Mouse (Mus musculus) kidney, postnatal 0 days (tissue): Measurements from ENCODE around the gene Ckm. TPM values are rescaled to one million over a fixed set of nuclear protein-coding genes. Genes with fewer than 3 reads are reported as not detected.

ENCODE experiments used
- ATAC-seq: fragments of 200-750 bp; cut with Nextera tagmentation; replicated peaks from 2 replicates; pipeline ENCODE4 v1.8.0; 2017; ENCODE audit warnings: low read depth, moderate number of reproducible peaks, moderate TSS enrichment, moderate library complexity; ENCODE audit not compliant: low FRiP score
- DNase-seq: peaks from one replicate; pipeline ENCODE4 v3.0.0-alpha.2; 2016; ENCODE audit warnings: low spot score
- H3K27ac ChIP-seq: fragments of 300-500 bp; sonication (generic); 2 replicates; pipeline ENCODE4 v1.5.1; 2014; ENCODE audit warnings: mild to moderate bottlenecking
- H3K27me3 ChIP-seq: fragments of 300-500 bp; sonication (generic); 2 replicates; pipeline ENCODE4 v1.6.1; 2014; ENCODE audit warnings: low read length, mixed read lengths; ENCODE audit not compliant: insufficient read depth
- H3K36me3 ChIP-seq: fragments of 300-500 bp; sonication (generic); 2 replicates; pipeline ENCODE4 v1.6.1; 2014; ENCODE audit warnings: low read length, mixed read lengths; ENCODE audit not compliant: insufficient read depth
- H3K4me1 ChIP-seq: fragments of 300-500 bp; sonication (generic); replicated peaks from 2 replicates; pipeline ENCODE4 v1.6.1; 2014; ENCODE audit warnings: antibody characterized with exemption, low read length, mixed read lengths; ENCODE audit not compliant: insufficient read depth
- H3K4me2 ChIP-seq: fragments of 300-500 bp; sonication (generic); 2 replicates; pipeline ENCODE4 v1.6.1; 2014; ENCODE audit warnings: mild to moderate bottlenecking, low read length, moderate library complexity, mixed read lengths
- H3K4me3 ChIP-seq: fragments of 300-500 bp; sonication (generic); replicated peaks from 2 replicates; pipeline ENCODE4 v1.5.1; 2014; ENCODE audit warnings: low read depth, low read length
- H3K9ac ChIP-seq: fragments of 300-500 bp; sonication (generic); 2 replicates; pipeline ENCODE4 v1.6.1; 2014; ENCODE audit warnings: low read depth, low read length
- H3K9me3 ChIP-seq: fragments of 300-500 bp; sonication (generic); replicated peaks from 2 replicates; pipeline ENCODE4 v1.6.1; 2016; ENCODE audit warnings: low read length, inconsistent platforms, mixed read lengths
- CTCF ChIP-seq: IDR thresholded peaks from 2 replicates; pipeline ENCODE4 v1.5.1; 2016; ENCODE audit warnings: antibody characterized with exemption, low read depth, mild to moderate bottlenecking, moderate library complexity
- WGBS: fragments of 180-500 bp; shearing (Covaris S2); extraction: QIAGEN DNeasy Blood & Tissue Kit; methylation state at CpG from one replicate; pipeline ENCODE4 v1.1.7; 2014; 5-methylcytosine and 5-hydroxymethylcytosine counted together
- polyA plus RNA-seq: library from polyadenylated mRNA; unstranded; fragments of >200 nt; fragmentation: Nextera tagmentation; extraction: Ambion mirVana; gene quantifications from 2 replicates; pipeline ENCODE4 v1.2.1, GENCODE M21; 2015

The Ckm gene
- polyA plus RNA-seq, 1 experiment from 2014 or later = 1.2 TPM

DNA sequence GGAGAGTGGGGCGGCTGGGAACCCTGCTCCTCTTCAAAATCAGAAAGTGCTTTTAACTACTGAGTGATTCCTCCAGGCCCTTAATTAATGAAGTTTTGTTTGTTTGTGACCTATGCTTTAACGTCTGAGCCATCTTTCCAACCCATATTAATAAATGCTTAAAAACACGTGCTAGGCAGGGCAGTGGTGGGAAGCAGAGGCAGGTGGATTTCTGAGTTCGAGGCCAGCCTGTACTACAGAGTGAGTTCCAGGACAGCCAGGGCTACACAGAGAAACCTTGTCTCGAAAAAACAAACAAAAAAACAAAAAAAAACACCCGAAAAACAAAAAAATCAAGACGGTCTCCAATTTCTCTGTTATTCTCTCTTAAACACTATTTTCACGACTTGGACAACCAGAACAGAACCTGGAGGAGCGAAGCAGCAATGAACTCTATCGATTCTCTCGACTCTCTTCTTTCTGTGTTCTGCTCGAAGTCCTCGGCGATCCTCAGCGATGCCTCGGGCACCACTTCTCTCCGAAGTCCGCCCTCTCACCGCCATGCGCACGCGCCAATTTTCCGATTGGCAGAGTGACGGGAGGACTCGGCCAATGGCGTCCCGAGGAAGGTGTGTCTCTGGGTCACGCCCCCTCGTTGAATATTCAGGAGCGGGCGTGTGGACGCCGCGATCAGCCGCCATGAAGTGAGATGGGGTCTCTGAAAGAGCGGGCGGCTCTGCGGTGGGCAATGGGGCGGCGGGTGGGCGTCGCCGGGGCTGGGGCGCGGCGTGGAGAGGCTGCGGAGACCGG, 23.0 kb upstream of the Ckm start, which contains the start of gene Ercc2:
Ercc2 (plus strand) TSS at position 634 of the 789 bp plus-strand sequence.
- peak within 1 kb of the TSS; percentile 82 for H3K9ac ChIP-seq
- DNase-seq = peak; percentile 98
- WGBS = 5% methylated on average over 48 of the region's 48 CpGs
- peak within 1 kb of the TSS; percentile 31; the same call in 1 of the 2 replicates for H3K27ac ChIP-seq
- no peaks in the 10 kb centered on the region for H3K27me3 ChIP-seq
- peak within 1 kb of the TSS; percentile 90 for H3K4me2 ChIP-seq
- TF ChIP-seq CTCF = 0 out of 2 replicates have a peak, but pooled peaks have one; percentile 4
- H3K36me3 ChIP-seq = peaks cover 16% of the 10 kb centered on the region; the same call in 1 of the 2 replicates
- peak within 1 kb of the TSS; percentile 79 for H3K4me3 ChIP-seq
- H3K9me3 ChIP-seq = no peaks in the 10 kb centered on the region
- H3K4me1 ChIP-seq = no peaks in the 10 kb centered on the region; the same call in 1 of the 2 replicates
- peak; percentile 94 for ATAC-seq

DNA sequence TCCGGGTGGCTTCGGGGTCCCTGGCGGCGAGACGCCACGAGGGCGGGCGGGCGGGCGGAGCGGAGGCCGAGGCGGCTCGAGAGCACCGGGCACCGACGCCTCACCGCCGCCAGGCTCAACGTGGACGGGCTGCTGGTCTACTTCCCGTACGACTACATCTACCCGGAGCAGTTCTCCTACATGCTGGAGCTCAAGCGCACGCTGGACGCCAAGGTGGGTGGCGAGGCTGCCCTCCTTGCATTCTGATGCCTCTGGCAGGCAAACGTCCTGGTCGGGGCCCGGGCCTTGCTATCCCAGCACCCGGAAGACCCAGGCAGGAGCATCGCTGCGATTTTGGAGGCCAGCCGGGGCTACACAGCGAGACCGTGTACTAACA, 22.4 kb upstream of the Ckm start:
- ATAC-seq = peak; percentile 63
- WGBS = under 1% methylated on average over 27 of the region's 37 CpGs

DNA sequence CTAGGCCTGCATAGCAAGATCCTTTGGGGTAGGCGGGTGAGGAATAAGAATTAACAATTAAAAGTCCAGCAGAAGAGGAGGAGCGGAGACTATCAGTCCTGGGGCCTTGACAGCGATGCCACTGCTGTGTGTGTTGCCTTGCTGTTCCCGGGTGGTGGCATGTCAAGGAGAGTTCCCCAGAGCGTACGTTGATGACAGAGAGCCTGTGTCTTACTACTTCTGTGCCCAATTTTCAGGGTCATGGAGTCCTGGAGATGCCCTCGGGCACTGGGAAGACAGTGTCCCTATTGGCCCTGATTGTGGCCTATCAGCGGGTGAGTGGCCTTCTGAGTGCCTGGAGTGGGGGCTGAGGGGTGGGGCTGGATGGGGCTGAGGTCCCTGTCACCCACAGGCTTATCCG, 20.9 kb upstream of the Ckm start:
- ATAC-seq (no peak), DNase-seq (no peak)
- WGBS = 88% methylated on average over 9 of the region's 9 CpGs
- no peak for TF ChIP-seq CTCF
- no peak overlapping the region for H3K4me2 ChIP-seq
- no peaks in the 10 kb centered on the region; the same call in 1 of the 2 replicates for H3K4me1 ChIP-seq
- no peaks in the 10 kb centered on the region for H3K27me3 ChIP-seq
- no peak overlapping the region for H3K4me3 ChIP-seq
- H3K36me3 ChIP-seq = peaks cover 33% of the 10 kb centered on the region
- no peaks in the 10 kb centered on the region for H3K9me3 ChIP-seq
- no peak overlapping the region for H3K9ac ChIP-seq
- H3K27ac ChIP-seq = no peak overlapping the region

More for the DNA sequence above, 22.4 kb upstream of the Ckm start:
- H3K27me3 ChIP-seq = no peaks in the 10 kb centered on the region
- H3K36me3 ChIP-seq = peaks cover 22% of the 10 kb centered on the region
- DNase-seq = peak; percentile 29
- TF ChIP-seq CTCF = no peak
- H3K9ac ChIP-seq = peak overlapping the region; percentile 82
- H3K4me1 ChIP-seq = no peaks in the 10 kb centered on the region; the same call in 1 of the 2 replicates
- H3K27ac ChIP-seq = peak overlapping the region; percentile 31; the same call in 1 of the 2 replicates
- H3K4me3 ChIP-seq = peak overlapping the region; percentile 79
- H3K9me3 ChIP-seq = no peaks in the 10 kb centered on the region
- peak overlapping the region; percentile 90 for H3K4me2 ChIP-seq

DNA sequence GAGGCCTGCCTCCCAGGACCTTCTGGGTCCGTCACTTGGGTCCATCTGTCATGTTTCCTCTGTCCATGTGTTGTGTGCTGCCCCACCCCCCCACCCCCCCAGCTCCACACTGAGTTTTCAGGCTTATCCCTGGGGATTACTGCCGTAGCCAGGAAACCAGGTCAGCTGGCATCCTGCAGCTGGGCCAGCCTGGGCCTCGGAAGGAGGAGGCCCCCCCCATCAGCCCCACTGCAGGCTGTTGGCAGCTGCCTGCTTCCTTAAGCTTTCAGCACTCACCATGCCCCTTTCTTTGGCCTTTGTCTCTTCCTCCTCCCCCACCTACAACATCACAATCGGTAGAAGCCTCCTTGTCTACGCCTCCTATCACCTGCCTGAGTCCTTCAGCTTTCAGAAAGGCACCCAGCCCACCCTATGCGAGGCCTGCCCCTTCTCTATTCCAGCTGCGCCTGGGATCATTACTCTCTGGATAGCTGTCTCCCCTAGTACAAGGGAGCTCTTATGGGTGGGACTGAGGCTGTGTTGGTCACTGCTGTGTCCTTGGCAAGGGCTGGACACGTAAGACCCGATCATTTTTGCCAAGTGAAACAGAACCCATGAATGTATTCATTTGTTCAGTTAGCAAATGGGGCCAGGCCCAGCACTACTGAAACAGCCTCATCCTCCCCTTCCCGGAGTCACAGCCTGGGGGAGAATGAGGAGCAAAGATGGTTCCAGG, 15.7 kb upstream of the Ckm start:
- H3K36me3 ChIP-seq = peaks cover 84% of the 10 kb centered on the region
- H3K9me3 ChIP-seq = no peaks in the 10 kb centered on the region
- DNase-seq (no peak), ATAC-seq (no peak)
- H3K4me1 ChIP-seq = no peaks in the 10 kb centered on the region
- H3K9ac ChIP-seq = no peak overlapping the region
- no peak overlapping the region for H3K27ac ChIP-seq
- WGBS = 88% methylated on average over 10 of the region's 10 CpGs
- TF ChIP-seq CTCF = no peak
- H3K27me3 ChIP-seq = no peaks in the 10 kb centered on the region
- H3K4me3 ChIP-seq = no peak overlapping the region
- no peak overlapping the region for H3K4me2 ChIP-seq

DNA sequence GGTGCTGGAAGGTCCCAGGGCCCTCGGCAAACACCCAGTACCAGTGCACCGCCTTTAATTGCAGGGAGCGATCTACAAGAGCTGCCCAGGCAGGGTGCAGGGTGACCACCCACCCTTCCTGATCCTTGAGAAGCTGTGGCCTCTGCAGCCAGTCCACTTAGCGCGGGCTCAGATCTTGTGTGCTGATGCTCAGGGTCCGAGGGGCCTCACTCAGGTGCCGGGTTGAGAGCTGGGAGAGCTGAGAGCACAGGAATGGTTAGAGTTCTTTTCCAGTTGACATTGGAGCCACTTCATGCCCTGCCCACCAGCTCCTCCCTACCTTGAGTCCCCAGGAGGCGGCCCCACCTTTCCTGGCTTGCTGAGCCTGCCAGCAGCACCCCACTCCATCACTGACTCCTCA, 10.1 kb upstream of the Ckm start:
- Histone ChIP-seq H3K36me3 (peaks cover 58% of the 10 kb centered on the region), H3K27me3 (no peaks in the 10 kb centered on the region), H3K9me3 (no peaks in the 10 kb centered on the region), H3K4me3 (no peak overlapping the region), H3K4me1 (no peaks in the 10 kb centered on the region), H3K9ac (no peak overlapping the region), H3K27ac (no peak overlapping the region), H3K4me2 (no peak overlapping the region)
- ATAC-seq (no peak), DNase-seq (no peak)
- WGBS = 83% methylated on average over 8 of the region's 8 CpGs
- no peak for TF ChIP-seq CTCF
